In genomic region chr19:21499394-21499983, GRCm38 (mm10) we compare ENCODE assay signal across 22 mouse cellular contexts. TPM values are rescaled to one million over a fixed set of nuclear protein-coding genes. Genes with fewer than 3 reads are reported as not detected.
DNase-seq lines count a peak whose midpoint lies in the region; ATAC-seq and TF ChIP-seq lines count a peak whose summit lies in the region.
"Had no signal": no experiment of that assay in that cellular context is flagged by ENCODE, and none has a peak within 500 bp of the region (broad histone marks: within the 10 kb centered on the region; RNA-seq: fewer than 3 reads in every experiment).

No protein-coding gene starts in this region.

- no peaks in the 10 kb centered on the region for H3K4me1 ChIP-seq in lung, adult 2 months (ENCODE audit: control insufficient read depth, insufficient read depth, low read length)
- H3K4me1 ChIP-seq: embryonic facial prominence, embryonic 12.5 days; forebrain, embryonic 12.5 days; heart, embryonic 12.5 days; hindbrain, embryonic 10.5 days had no signal

- no peak for TF ChIP-seq CTCF in lung, adult 2 months (IDR thresholded peaks at IDR 0.05; ENCODE audit: insufficient read depth, low read length)

- 74% methylated on average over 2 of the region's 2 CpGs for WGBS in lung, adult 2 months

- DNase-seq in lung, postnatal 36 days = peak; percentile 9
- DNase-seq in lung, adult 2 months = no peak
- DNase-seq in retina, postnatal 7 days (ENCODE audit: low read depth, low spot score) = peak; percentile 67
- no peak for DNase-seq in layer of hippocampus, adult 18-20 months (ENCODE audit: low spot score in 2 of 2)
- DNase-seq in embryo, embryonic 10 days (ENCODE audit: low spot score) = no peak
- no peak for DNase-seq in adrenal gland, adult 8-10 months
- DNase-seq: adrenal gland, adult 2 months; adrenal gland, postnatal 36 days; B cell, adult 2 months; cerebellum, adult 11 months; cerebellum, adult 8-10 months; cerebellum, postnatal 14 days; gastrocnemius, postnatal 10 days had no signal

- ATAC-seq in megakaryocyte, adult 5-6 weeks (ENCODE audit: poor library complexity, severe bottlenecking) = peak; percentile 69
- ATAC-seq: activated CD4-positive, CD25-positive, alpha-beta regulatory T cell, adult 4 months; CD4-positive, CD25-positive, alpha-beta regulatory T cell, adult 4 months; forebrain, embryonic 16.5 days; inflammation-experienced regulatory T-cells, adult 6 months had no signal

- H3K4me3 ChIP-seq in lung, adult 2 months (replicated peaks; ENCODE audit: extremely low read depth, low read depth, low read length) = no peak overlapping the region
- H3K4me3 ChIP-seq: embryonic facial prominence, embryonic 12.5 days; forebrain, embryonic 12.5 days; heart, embryonic 12.5 days; hindbrain, embryonic 10.5 days had no signal

- TF ChIP-seq POLR2A in lung, adult 2 months (IDR thresholded peaks at IDR 0.05; ENCODE audit: borderline replicate concordance, extremely low read depth, low read depth, low read length) = no peak

RNA-seq across cellular contexts. Expression of gene Gda, which starts 26.2 kb away (rescaled TPM):
- polyA plus RNA-seq in lung, adult 2 months (2012; rRNA removed) = 3.2 and 5.1 TPM in 2 replicates
- total RNA-seq in megakaryocyte, adult 5-6 weeks (2015) = 165 and 167 TPM in 2 replicates
- total RNA-seq in megakaryocyte, adult 5-6 weeks (2017) = 226 and 236 TPM in 2 replicates
- total RNA-seq in layer of hippocampus, adult 18-20 months (2021) = 100 to 1,000 TPM; 113 to 128 TPM
- 10 to 100 TPM in 3 of 4 experiments, 1 to 10 TPM in 1; 5.4 to 12.5 (median 10.8) TPM for total RNA-seq in adrenal gland, adult 8-10 months (2022)
- polyA plus RNA-seq: hindbrain, embryonic 10.5 days had no signal

Comparison
In these comparisons a context has a peak if more than half of its experiments do, and no peak if none do; other contexts are left out.
1. DNase-seq: peak in lung, postnatal 36 days (single experiment) and retina, postnatal 7 days (single experiment); none in lung, adult 2 months (single experiment), layer of hippocampus, adult 18-20 months (0 of 2), embryo, embryonic 10 days (single experiment) and adrenal gland, adult 8-10 months (single experiment).
2. RNA of gene Gda, which starts 26.2 kb away (total RNA-seq): 165 to 236 TPM in megakaryocyte, adult 5-6 weeks and 113 to 128 TPM in layer of hippocampus, adult 18-20 months; 5.4 to 12.5 TPM in adrenal gland, adult 8-10 months; every median in the first group is over 4 times any median in the second.